Mouse (Mus musculus) CD4-positive, CD25-positive, alpha-beta regulatory T cell, adult 4 months (primary cell): ENCODE results near the gene Cbll1. TPM values are rescaled to one million over a fixed set of nuclear protein-coding genes. Genes with fewer than 3 reads are reported as not detected.
"Not testable (repeated sequence)": the region's sequence is repeated elsewhere in the genome, so short reads cannot be mapped to it uniquely, and the experiment has no call there.

ENCODE experiments used
- ATAC-seq: one replicate; pipeline ENCODE4 v1.8.0; 2017
- polyA plus RNA-seq, 2 experiments: library from polyadenylated mRNA; unstranded; fragments of 100-300 nt; shearing (Covaris generic); gene quantifications; one replicate each; pipeline ENCODE4 v1.2.1; 2017

The Cbll1 gene
- polyA plus RNA-seq, 2 experiments from 2014 or later: 26.2 to 32.6 TPM

DNA sequence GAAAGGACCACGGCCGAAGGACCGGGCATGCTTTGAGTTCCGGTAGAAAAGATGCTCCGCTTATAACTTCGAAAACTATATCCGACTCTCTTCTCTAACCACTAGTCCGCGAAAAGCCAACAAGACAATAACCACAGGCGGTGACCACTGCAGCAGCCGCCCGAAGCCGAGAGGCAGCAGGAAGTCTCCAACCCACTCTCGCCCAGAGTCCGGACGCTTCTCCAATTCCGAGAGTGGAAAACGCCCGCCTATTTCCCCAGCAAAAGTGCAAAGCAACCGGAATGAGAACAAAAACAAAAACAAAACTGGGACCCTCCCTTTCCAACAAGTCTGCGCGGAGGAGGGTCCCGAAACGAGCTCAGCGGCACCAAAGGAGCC, 491 bp downstream of the Cbll1 start:
- ATAC-seq: peak; percentile 7

DNA sequence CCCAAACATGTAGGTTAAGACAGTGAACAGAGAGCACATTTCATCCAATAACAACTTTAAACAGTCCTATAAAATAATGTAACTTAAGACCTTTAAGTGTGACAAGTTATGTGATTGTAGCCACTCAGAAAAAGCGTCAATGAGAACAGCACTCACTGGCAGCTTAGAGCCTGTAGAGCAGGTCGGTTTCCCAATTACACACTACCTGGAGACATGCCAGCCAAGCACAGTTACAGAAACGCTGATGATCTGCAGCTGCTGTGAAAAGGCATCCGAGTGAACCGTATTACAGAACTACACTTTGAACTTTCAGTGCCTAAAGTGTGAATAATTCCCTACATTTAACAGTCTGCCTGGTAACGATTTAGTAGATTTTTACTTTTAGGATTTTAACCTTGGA, 13.0 kb downstream of the Cbll1 start:
- no peak for ATAC-seq

DNA sequence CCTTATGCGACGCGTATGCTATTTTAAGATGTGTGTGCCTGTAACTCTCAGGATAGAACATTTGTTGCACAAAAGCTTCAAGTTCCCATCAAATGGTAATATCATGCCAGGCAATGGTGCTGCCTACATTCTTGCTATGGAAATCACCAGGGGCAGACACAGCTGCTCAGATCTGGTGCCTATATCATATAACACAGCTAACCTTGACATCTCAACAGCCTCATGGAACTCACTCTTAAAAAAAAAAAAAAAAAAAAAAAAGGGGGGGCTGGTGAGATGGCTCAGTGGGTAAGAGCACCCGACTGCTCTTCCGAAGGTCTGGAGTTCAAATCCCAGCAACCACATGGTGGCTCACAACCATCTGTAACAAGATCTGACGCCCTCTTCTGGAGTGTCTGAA, 21.2 kb downstream of the Cbll1 start:
- not testable (repeated sequence) for ATAC-seq

DNA sequence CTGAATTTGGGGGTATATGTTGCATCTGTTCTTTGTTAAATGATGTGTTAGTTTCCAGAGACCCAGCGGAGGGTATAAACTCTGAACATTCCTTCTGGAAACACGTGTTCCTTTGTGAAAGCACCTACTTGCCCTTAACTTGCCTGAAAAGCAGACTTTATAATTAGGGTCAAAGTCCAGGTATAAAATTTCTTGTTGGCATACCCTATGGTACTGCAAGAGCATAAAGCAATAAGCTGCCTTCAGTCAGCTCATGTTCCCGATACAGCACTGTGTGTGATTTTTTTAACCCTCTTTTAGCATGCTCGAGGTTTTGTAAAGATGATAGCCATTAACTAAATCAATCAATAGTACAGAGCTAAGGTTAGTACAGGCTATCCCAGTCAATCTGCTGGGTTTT, 36.8 kb downstream of the Cbll1 start:
- no peak for ATAC-seq

DNA sequence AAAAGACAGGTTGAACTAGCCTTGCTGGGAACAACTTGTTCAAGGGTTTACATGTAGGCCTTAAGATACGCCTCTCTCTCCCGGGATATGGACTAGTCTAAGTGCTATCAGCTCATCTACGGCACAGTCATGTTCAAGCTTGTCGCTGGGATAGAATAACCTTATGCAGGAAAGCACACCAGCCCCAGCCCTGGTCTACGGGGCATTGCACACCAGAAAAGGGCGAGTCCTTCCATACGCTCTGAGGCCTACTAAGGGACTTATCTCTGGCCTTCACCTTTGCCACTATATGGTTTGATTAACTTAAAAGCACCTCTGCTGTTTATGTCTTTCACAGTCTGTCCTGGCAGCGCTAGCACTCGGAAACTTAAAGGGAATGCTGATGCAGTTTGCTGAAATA, 38.0 kb downstream of the Cbll1 start:
- no peak for ATAC-seq

DNA sequence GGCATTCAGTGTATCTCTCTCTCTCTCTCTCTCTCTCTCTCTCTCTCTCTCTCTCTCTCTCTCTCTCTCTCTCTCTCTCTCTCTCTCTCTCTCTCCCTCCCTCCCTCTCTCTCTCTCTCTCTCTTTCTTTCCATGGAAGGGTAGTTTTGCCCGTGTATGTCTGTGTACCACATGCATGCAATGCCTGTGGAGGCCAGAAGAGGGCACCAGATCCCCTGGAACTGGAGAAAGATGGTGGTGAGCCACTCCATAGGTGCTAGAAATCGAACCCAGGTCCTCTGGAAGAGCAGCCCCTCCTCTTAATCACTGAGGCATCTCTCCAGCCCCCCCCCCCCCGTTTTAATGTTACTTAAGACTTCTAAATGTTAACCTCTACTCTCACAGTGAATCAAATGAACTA, 39.1 kb downstream of the Cbll1 start:
- not testable (repeated sequence) for ATAC-seq

DNA sequence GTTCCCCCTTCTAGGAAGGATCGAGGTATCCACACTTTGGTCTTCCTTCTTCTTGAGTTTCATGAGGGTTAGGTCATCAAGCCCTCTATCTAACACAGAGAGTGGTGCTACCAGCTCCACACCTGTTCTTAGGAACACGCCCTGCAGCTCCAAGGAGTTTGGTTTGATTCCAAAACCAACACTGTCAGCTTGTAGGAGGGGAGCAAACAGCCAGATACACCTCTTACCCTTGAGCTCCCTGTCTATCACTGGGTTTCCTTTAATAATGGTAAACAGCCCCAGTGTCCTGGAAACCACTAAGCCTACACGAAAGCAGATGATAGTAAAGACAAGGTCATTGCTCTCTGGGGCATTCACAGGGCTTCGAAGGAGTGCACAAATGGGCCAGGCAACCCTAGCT, 40.9 kb downstream of the Cbll1 start:
- no peak for ATAC-seq

DNA sequence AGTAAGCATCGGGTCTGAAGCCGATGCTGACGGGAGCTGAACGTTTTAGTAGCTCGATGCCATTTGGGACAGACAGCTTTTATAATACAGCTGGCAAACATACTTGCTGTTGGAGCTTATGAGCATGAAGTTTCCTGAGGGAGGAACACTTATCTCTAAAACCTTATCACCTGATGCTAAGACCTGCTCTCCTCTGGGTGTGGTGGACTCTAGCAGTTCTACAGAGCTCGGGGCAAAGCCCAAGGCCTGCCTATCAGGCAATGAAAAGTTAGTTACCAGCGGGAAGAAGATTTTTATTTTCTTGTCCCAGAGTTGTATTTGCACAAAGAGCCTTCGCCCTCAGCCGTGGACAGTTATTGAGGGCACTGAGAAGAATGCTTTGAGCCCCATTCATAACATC, 43.1 kb downstream of the Cbll1 start:
- no peak for ATAC-seq

DNA sequence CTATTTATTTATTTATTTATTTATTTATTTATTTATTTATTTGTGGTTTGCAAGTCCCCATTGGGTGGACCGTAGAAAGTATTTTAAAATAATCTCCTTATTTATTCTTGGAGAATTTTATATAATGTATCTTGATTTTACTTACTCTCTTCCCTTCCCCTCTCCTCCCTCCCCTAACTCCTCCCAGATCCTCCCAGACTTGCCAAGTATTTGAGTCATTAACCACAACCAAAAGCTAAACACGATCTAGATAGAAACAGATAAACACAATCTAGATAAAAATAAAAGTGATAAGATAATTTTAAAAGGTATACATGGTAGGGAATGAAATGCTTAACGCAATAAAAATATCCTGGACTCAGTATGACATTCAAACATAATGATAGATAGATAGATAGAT, 50.1 kb downstream of the Cbll1 start:
- no peak for ATAC-seq

DNA sequence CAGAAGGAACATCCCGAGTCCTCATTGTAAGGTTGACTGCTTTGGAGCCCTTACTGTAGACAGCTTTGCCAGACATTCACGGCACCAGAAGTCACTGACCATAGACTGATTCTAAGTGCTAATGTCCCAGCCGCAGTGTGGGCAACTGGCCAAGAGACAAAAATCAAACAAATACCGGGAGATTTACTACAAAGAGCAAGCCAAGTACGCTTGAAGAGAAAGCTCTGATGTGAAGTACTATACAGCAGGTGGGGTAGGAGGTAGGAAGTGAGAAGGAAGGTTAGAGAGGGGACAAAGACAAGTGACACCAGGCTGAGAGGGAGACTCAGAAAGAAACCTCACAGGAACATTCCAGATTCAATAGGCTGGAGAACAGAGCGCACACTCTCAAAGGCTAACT, 54.6 kb downstream of the Cbll1 start:
- no peak for ATAC-seq

DNA sequence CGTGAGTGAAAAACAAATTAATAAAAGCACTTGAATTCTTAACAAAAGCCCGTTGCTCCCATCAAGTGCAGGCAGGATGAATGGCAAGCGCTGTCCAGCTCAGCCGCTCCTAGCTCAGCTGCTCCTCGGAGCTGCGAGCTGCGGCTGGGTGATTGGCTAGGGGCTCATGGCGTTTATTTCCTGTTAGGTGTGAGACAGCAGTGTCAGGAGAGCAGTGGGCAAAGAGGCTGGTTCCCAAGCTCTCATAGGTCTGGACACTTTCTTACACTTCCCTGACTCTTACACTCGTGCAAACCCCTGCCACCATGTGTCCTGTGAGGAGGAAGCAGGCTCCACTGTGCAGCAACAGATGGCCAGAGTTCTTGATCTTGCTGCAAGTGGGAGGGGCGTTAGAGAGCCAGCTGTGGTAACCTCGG, 55.3 kb downstream of the Cbll1 start:
- no peak for ATAC-seq

DNA sequence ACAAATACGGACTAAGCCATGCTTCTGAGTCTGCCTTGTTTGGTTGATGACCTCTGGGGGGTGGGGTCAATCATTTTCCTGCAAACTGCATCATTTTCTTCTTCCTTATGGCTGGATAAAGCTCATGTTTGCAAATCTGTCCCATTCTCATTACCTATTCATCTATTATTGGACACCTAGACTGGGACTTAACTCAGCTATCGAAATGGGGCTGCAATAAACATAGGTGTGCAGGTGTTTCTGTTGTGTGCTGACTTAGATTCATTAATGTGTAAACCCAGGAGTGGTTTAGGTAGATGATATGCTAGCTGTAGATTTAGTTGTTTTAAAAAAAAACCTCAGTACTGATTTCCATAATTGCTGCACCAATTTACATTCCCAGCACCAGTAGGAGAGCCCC, 59.8 kb downstream of the Cbll1 start:
- ATAC-seq: no peak

DNA sequence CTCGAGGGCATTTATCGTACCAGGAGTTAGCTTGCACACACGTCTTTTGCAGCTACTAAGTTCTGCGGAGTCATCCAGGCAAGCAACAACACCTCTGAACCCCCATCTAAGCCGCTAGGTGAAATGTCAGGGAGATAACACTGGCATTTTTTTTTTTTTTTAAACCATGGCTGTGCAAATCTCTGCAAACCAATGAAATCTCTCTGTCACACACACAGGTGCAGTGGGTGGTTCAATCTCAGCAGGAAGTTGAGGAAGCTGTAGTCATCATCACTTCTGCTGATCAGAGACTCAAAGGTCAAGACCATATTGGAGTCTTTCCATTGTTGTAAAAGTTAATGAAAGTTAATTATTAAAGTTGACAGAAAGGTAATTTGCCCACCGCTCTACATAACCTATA, 61.6 kb downstream of the Cbll1 start:
- ATAC-seq: no peak

Other genes starting within 250 kb of the Cbll1 start
- not detected for gene Lamb1, start 234.4 kb downstream of the Cbll1 start, polyA plus RNA-seq
- gene Dld, start 148.2 kb downstream of the Cbll1 start, polyA plus RNA-seq: 100 to 1,000 TPM in 1 of 2 experiments, 10 to 100 TPM in 1; 92.4 to 102 TPM
- not detected for gene Slc26a3, start 108.7 kb downstream of the Cbll1 start, polyA plus RNA-seq
- not detected for gene Slc26a4, start 60.4 kb upstream of the Cbll1 start, polyA plus RNA-seq
- gene Bcap29, start 135.0 kb upstream of the Cbll1 start, polyA plus RNA-seq: 10 to 100 TPM; 69.3 to 80.9 TPM
- gene Dus4l, start 155.2 kb upstream of the Cbll1 start, polyA plus RNA-seq: 10 to 100 TPM; 12.0 to 14.8 TPM
- gene Cog5, start 155.3 kb upstream of the Cbll1 start, polyA plus RNA-seq: 10 to 100 TPM; 50.7 to 68.8 TPM
- gene Gpr22, start 214.3 kb upstream of the Cbll1 start, polyA plus RNA-seq: under 1 TPM; 0.38 to 0.90 TPM